Mouse (Mus musculus): ENCODE data around the gene Abi3bp.

DNA sequence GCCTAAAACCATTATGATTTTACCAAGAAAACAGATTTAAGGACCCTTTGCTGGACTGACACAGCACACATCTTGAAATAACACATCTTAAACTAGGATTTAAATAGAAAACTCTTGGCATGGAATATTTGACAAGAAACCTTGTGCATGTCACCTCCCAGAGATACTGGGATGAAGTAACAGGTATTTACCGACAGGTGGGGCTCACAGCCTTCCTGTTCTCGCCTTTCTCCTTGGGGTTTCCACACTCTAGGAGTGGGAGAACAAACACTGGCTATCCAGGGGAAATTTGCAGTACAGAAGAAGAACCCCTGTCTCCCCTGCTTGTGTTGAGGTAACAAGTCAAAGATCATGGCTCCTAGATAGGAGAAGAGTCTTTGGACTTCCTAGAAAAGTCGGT lies 22.8 kb downstream of the Abi3bp start:
- peak; percentile 40; the same call in 1 of the 2 replicates for TF ChIP-seq CTCF (IDR thresholded peaks at IDR 0.05; ENCODE audit: extremely low read depth, insufficient read length, insufficient replicate concordance, low read depth, low read length)
- no peak for TF ChIP-seq POLR2A (IDR thresholded peaks at IDR 0.05; ENCODE audit: low read depth, low read length)

Measured in small intestine, adult 2 months (tissue).